Mouse (Mus musculus) stomach, postnatal 0 days (tissue): ENCODE results near the gene Dync2li1.

Experiments used
- CTCF ChIP-seq: IDR thresholded peaks from 2 replicates; pipeline ENCODE4 v1.5.1; 2016; ENCODE audit warnings: antibody characterized with exemption, low read depth, mild to moderate bottlenecking, moderate library complexity
- EP300 ChIP-seq: optimal IDR thresholded peaks from 2 replicates; pipeline ENCODE3; 2016; ENCODE audit warnings: antibody characterized with exemption

GRCm38 (mm10) chr17:84580821-84581220 is 45.5 kb upstream of the Dync2li1 start:
- TF ChIP-seq CTCF: no peak
- no peak for TF ChIP-seq EP300
